In the genomic region with DNA sequence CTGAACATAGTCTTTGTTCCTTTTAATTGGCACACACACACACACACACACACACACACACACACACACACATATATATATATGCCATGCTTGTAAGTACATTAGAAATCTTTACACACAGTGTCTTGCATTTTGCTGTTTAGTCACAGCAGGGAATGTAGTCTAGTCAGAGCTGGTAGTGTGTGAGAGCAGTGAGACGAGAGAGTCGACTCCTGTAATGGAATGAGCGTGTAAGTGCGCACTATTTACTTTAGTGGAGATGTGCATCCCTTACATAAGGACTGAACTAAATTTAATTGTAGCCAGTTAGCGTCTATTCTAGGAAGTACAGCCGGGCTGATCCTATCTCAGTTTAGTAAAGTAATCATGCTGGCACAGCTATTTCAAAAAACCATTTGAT, we compare ENCODE assay signal across 13 mouse cellular contexts. TPM values are rescaled to one million over a fixed set of nuclear protein-coding genes. Genes with fewer than 3 reads are reported as not detected.
DNase-seq lines count a peak whose midpoint lies in the region; ATAC-seq lines count a peak whose summit lies in the region.
"Had no signal": no experiment of that assay in that cellular context is flagged by ENCODE, and none has a peak within 500 bp of the region (broad histone marks: within the 10 kb centered on the region; RNA-seq: fewer than 3 reads in every experiment).

No protein-coding gene starts in this region.

- H3K36me3 ChIP-seq in neural tube, embryonic 12.5 days, result no peaks in the 10 kb centered on the region
- H3K36me3 ChIP-seq: liver, embryonic 13.5 days had no signal

- no peaks in the 10 kb centered on the region for H3K27me3 ChIP-seq in neural tube, embryonic 12.5 days (replicated peaks)
- H3K27me3 ChIP-seq: liver, embryonic 13.5 days had no signal

- H3K4me1 ChIP-seq in neural tube, embryonic 12.5 days, result peaks cover 16% of the 10 kb centered on the region

- DNase-seq in frontal cortex, postnatal 25 days (ENCODE audit: low spot score in 2 of 2), result no peak
- DNase-seq in neural tube, embryonic 10.5 days (ENCODE audit: extremely low spot score, low spot score), result no peak
- no peak for DNase-seq in c-Kit-positive CD71-positive TER-119-positive erythroid progenitor cells, embryonic 14.5 days (ENCODE audit: low spot score)
- DNase-seq in cerebellum, postnatal 14 days, result no peak
- DNase-seq: cerebellum, postnatal 25 days; heart, adult 18-20 months; heart, postnatal 10 days; kidney, adult 2 months; liver, embryonic 13.5 days; lung, postnatal 36 days had no signal

- H3K9me3 ChIP-seq in neural tube, embryonic 12.5 days, result no peaks in the 10 kb centered on the region
- H3K9me3 ChIP-seq: liver, embryonic 13.5 days had no signal

- no peak overlapping the region for H3K4me3 ChIP-seq in neural tube, embryonic 12.5 days
- H3K4me3 ChIP-seq: liver, embryonic 13.5 days had no signal

- H3K9ac ChIP-seq in neural tube, embryonic 12.5 days, result no peak overlapping the region
- H3K9ac ChIP-seq: liver, embryonic 13.5 days had no signal

- peak; percentile 76 for ATAC-seq in frontal cortex, adult (ENCODE audit: low TSS enrichment)
- ATAC-seq in neural tube, embryonic 12.5 days (ENCODE audit: low FRiP score, low read depth), result peak; percentile 59
- ATAC-seq in megakaryocyte progenitor cell, adult 5-6 weeks (replicated peaks; ENCODE audit: poor library complexity), result 0 out of 2 replicates have a peak, but pooled peaks have one; percentile 5

- no peak overlapping the region for H3K4me2 ChIP-seq in neural tube, embryonic 12.5 days (replicated peaks)
- H3K4me2 ChIP-seq: liver, embryonic 13.5 days had no signal

- 62% methylated on average over 6 of the region's 6 CpGs for WGBS in neural tube, embryonic 12.5 days

- H3K27ac ChIP-seq in neural tube, embryonic 12.5 days, result no peak overlapping the region
- H3K27ac ChIP-seq: liver, embryonic 13.5 days had no signal

RNA-seq across cellular contexts. Expression of a gene that starts 44.5 kb away (rescaled TPM):
- 12.8 and 13.6 TPM in 2 replicates for polyA plus RNA-seq in neural tube, embryonic 12.5 days (2016; fragmentation: Nextera tagmentation; extraction: Ambion mirVana)
- total RNA-seq in megakaryocyte progenitor cell, adult 5-6 weeks (2015), result 13.3 and 19.2 TPM in 2 replicates
- 7.0 and 8.8 TPM in 2 replicates for total RNA-seq in megakaryocyte progenitor cell, adult 5-6 weeks (2017)

Comparison
In these comparisons a context has a peak if more than half of its experiments do, and no peak if none do; other contexts are left out.
1. ATAC-seq: peak in every context shown above with its lines; median percentile 76 in frontal cortex, adult; 59 in neural tube, embryonic 12.5 days; 5 in megakaryocyte progenitor cell, adult 5-6 weeks.